Mouse (Mus musculus) kidney, adult 18-20 months (tissue): ENCODE results near the gene Vmn2r106.

ENCODE experiments used
- DNase-seq: peaks from one replicate; pipeline ENCODE4 v3.0.0; 2021

Vmn2r106 gene

DNA sequence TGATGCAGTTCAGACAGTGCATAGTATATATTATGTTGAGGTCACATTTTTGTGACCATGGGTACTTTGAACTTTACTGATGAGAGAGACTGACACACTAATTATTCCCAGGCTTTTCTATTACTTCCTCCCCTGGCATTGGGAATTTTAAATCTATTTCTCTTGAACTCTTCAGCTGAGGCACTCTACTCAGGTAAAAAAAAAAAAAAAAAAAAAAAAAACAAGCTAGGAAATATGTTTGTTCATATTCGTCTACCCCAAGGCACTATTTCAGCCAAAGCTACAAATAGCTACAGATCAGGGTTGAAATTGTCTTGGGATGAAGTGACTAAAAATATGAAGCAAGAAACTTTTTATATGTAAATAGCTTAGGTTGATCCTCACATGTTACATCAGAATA lies at the start of gene Vmn2r106:
Gene Vmn2r106, minus strand, starts transcription at position 101 of the 400 bp plus-strand sequence.
- no peak for DNase-seq

GRCm38 (mm10) chr17:20305790-20306189 lies 20.4 kb upstream of the Vmn2r106 start:
- DNase-seq: no peak

- DNase-seq: no peak
Observed at GRCm38 (mm10) chr17:20286906-20287305, 1.6 kb upstream of the Vmn2r106 start.

DNA sequence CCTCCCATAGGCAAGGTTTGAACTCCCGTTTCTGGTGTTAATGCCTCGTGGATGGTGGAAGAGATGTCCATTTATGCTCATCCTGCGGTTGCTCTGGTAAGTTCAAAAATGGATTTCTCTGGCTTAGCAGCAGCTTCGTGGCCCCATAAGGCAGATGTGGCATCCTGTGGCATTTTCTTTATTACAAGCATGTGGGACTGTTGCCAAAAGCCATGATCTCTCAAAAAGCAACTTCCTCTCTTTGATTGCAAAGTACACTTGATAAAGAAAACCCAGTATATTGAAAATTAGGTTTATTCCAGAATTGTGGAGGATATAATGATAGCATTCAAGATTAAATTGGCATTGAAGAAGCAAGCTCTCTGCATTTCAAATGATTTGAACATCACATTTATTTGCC lies 29.8 kb downstream of the Vmn2r106 start:
- DNase-seq: no peak

- no peak for DNase-seq
Observed at GRCm38 (mm10) chr17:20234952-20235351, 50.4 kb downstream of the Vmn2r106 start, which contains the start of gene Vmn2r105. TSS of gene Vmn2r105 (minus strand) at chr17:20235052.
